Mouse (Mus musculus) neutrophil, adult 5-6 weeks (primary cell): ENCODE data around the gene AL732309.1. TPM values are rescaled to one million over a fixed set of nuclear protein-coding genes. Genes with fewer than 3 reads are reported as not detected.

Experiments used
- ATAC-seq: fragments of 151-379, 151-347 bp; 2 replicates; pipeline ENCODE4 v1.8.0; 2017; ENCODE audit warnings: mild to moderate bottlenecking, moderate TSS enrichment; ENCODE audit not compliant: insufficient number of reproducible peaks, poor library complexity, low FRiP score, severe bottlenecking; ENCODE audit errors: extremely low read depth
- total RNA-seq: library from RNA; stranded (forward); fragments of 200-1000 nt; gene quantifications from 2 replicates; pipeline ENCODE4 v1.2.3, GENCODE M21; 2017

Gene AL732309.1
- 6.1 and 8.7 TPM in 2 replicates for total RNA-seq

GRCm38 (mm10) chr2:25246183-25247072, at the start of gene AL732309.1:
Gene AL732309.1, minus strand, starts transcription at chr2:25246863.
- no peak for ATAC-seq

- no peak for ATAC-seq
These were observed 47.0 kb upstream of the AL732309.1 start for GRCm38 (mm10) chr2:25293706-25294105.

GRCm38 (mm10) chr2:25292856-25293255, 46.2 kb upstream of the AL732309.1 start:
- peak; percentile 42; the same call in 1 of the 2 replicates for ATAC-seq

- no peak for ATAC-seq
These were observed 45.4 kb upstream of the AL732309.1 start for GRCm38 (mm10) chr2:25292054-25292544.

- no peak for ATAC-seq
These were observed 44.8 kb upstream of the AL732309.1 start for GRCm38 (mm10) chr2:25291184-25292053.

GRCm38 (mm10) chr2:25290816-25291130, 44.1 kb upstream of the AL732309.1 start:
- ATAC-seq, result no peak

- ATAC-seq, result no peak
These were observed 43.6 kb upstream of the AL732309.1 start for GRCm38 (mm10) chr2:25290101-25290815.

- no peak for ATAC-seq
These were observed 43.0 kb upstream of the AL732309.1 start, which contains the start of gene Lrrc26 for GRCm38 (mm10) chr2:25289651-25290050. Gene Lrrc26, plus strand, starts transcription at chr2:25289915.

GRCm38 (mm10) chr2:25288734-25289345, 42.2 kb upstream of the AL732309.1 start:
- no peak for ATAC-seq

GRCm38 (mm10) chr2:25287927-25288649, 41.4 kb upstream of the AL732309.1 start, which contains the start of gene Tmem210:
Gene Tmem210, plus strand, starts transcription at chr2:25288145.
- ATAC-seq, result no peak

GRCm38 (mm10) chr2:25286837-25287636, 40.4 kb upstream of the AL732309.1 start:
- no peak for ATAC-seq

- ATAC-seq, result no peak
These were observed 39.7 kb upstream of the AL732309.1 start for GRCm38 (mm10) chr2:25286314-25286713.

- ATAC-seq, result no peak
These were observed 38.9 kb upstream of the AL732309.1 start for GRCm38 (mm10) chr2:25285551-25285950.

GRCm38 (mm10) chr2:25278928-25279882, 32.5 kb upstream of the AL732309.1 start:
- ATAC-seq, result peak; percentile 75

- ATAC-seq, result no peak
These were observed 26.3 kb upstream of the AL732309.1 start for GRCm38 (mm10) chr2:25273010-25273409.

GRCm38 (mm10) chr2:25272515-25272914, 25.9 kb upstream of the AL732309.1 start:
- ATAC-seq, result no peak
